Mouse (Mus musculus) gastrocnemius, postnatal 10 days (tissue): ENCODE measurements around the gene Hlx. TPM values are rescaled to one million over a fixed set of nuclear protein-coding genes. Genes with fewer than 3 reads are reported as not detected.

Experiments used
- DNase-seq: peaks from one replicate; pipeline ENCODE4 v3.0.0; 2021; ENCODE audit warnings: mixed read lengths
- total RNA-seq, 2 experiments: library from RNA; stranded (reverse); gene quantifications; 2 replicates each; pipeline ENCODE4 v1.2.3; 2021

Gene Hlx
- total RNA-seq, 2 experiments from 2014 or later: 26.8 to 27.5 TPM

DNA sequence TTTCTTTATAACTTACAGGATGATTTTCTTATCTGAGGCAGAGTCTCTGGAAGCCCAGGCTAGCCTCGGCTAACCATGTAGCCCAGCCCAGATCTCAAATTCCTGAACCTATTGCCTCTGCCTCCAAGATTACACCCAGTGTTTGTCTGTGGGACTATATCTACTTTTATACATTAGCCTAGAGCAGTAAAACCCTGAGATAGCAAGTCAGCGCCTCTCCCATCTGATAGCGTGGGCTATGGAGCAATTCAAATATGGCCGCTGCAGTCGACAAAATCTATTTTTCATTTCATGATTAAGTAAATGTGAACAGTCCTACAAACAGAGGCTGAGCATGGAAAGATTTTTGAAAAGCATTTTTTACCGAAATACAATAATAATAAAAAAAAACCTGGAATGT lies 16.7 kb downstream of the Hlx start:
- DNase-seq: no peak

GRCm38 (mm10) chr1:184714515-184714914 lies 17.9 kb downstream of the Hlx start:
- DNase-seq: no peak

- no peak for DNase-seq
Measured at GRCm38 (mm10) chr1:184713716-184714115, 18.7 kb downstream of the Hlx start.

- no peak for DNase-seq
Measured at GRCm38 (mm10) chr1:184707532-184708248, 24.7 kb downstream of the Hlx start.

DNA sequence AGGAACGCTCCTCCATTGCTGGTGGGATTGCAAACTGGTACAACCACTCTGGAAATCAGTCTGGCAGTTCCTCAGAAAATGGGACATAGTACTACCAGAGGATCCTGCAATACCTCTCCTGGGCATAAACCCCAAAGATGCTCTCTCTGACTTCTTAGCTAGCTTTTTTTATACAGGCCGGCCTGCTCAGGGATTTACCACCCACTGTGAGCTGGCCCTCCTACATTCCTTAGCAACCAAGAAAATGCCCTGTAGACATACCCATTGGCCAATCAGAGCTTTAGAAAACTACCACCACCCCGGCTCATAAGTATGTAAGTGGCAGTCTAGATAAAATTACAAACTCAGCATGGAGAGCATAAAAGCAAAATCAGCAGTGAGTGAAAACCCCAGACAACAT lies 27.5 kb downstream of the Hlx start:
- no peak for DNase-seq

DNA sequence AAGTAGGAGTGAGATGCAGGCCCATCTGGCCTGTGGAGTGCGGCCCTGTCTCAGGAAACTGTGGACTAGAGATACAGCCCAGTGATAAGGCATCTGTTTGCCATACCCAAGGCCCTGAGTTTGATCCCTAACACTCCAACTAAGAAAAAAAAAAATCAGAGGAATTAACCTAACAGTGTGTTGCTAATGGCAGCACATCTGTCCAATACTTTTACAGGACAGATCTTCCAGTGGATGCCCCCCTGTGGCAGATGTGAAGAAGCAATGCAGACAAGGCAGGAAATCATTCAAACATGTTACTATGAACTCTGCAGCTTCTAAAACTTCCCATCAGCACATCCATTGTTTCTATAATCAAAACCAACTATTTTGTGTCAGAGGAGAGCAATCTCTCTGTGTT lies 33.1 kb downstream of the Hlx start:
- no peak for DNase-seq

DNA sequence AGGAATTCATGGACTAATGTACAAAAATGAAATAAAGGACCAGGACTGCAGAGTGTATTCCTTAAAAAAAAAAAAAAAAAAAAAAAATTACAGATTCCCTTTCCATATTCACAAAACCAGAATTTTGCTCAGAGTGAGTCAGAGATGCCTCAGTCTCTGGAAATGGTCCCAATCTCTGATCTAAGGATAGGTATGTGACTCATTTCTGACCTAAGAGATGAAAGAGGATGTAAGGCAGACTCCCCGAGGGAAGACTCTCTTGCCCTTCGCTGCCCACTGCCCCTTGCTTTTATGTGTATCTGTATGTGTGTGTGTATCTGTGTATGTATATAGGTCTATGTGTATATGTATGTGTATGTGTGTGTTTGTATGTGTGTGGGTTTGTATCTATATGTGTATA lies 37.0 kb downstream of the Hlx start:
- DNase-seq: no peak

DNA sequence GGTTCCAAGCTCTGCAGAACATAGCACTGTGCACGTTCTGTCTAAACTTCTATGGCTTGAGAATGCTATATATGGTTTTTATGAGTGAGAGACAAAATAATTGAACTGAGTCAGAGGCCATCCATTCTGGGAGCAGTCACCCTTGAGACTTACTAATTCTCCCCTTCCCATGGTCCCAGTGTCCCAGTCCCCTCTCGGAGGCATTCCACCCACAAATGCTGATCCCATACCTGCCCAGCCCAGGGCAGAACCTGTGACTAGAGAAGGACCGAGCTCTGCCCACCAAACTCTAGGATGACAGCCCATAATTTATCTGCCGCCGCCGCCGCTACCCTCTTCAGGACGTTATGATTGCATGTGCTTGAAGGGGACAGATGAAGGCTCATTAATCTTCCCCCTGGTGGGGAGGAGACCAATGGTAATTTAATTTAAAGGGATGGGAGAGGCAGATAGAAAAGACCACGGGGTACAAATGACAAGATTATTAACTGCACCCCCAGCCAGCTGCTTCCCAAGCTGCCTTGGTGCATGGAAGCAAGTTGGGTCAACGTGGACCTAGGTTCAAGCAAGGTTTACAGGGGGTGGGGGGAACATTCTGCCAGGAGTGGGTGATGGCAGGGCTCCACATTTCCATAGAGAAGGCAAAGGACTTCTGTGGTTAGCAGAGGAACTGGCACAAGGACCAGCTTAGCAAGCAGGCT lies 40.1 kb downstream of the Hlx start:
- no peak for DNase-seq

DNA sequence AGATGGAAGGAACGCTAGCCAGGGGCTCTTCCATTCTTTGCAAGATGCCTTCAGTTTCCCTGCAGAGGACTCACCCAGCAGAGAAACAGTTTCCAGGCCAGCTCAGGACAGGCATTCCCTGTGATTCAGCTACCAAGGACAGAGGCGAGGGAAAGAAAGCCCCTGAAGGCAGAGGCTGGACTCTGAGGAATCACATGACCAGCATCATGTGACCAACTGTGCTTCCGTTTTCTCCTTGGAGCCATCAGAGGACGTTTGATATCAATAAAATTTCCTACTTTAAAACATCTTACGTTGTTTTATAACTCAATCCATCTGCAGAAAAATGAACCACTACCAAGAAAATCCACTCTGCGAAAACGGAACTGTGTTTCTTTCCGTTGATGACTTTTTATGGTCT lies 41.2 kb downstream of the Hlx start:
- no peak for DNase-seq

DNA sequence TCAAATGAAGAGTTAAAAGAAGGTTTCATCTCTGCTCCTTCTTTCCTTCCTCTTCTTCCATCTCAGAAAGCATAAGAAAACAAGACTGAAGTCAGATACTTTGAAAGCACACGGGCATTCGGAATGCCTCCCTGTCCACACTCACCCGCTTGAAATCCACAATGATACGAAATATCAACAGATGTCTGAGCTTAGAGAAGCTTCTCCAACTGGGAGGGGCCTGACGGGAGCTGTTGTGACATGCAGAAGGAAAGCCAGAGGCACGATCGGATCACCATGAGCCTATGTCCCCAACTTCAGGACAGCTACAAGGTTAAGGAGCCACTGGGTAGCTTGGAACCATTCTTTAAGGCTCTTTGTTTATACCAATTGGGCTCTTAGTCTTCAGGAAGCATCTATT lies 44.4 kb downstream of the Hlx start:
- no peak for DNase-seq

DNA sequence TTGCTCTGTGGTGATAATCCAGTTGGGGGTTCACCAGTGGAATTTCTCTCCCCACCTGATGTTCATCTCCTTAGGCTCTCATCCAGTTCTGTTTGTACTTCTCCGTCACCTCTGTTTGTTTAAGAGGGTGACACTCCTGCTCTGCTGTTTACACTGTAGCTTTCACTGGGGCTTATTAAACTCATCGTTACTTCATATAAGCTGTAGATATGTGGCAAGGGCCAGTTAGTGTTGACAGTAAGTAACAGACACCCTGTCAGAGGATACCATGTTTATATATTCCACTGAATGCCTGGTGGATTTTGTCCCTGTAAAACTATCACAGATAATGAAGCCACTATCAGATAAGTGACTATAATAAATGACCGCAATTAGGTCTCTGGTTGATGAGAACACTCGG lies 44.9 kb downstream of the Hlx start:
- no peak for DNase-seq

- no peak for DNase-seq
Measured at GRCm38 (mm10) chr1:184683541-184683940, 48.9 kb downstream of the Hlx start.

- DNase-seq: no peak
Measured at GRCm38 (mm10) chr1:184679416-184679965, 52.9 kb downstream of the Hlx start.

GRCm38 (mm10) chr1:184677641-184678040 lies 54.8 kb downstream of the Hlx start:
- DNase-seq: no peak

Other genes starting within 250 kb of the Hlx start
- gene Marc1, start 78.7 kb upstream of the Hlx start, total RNA-seq: under 1 TPM; 0.19 to 0.20 TPM
- 100 to 1,000 TPM; 150 to 151 TPM for gene Marc2, start 113.8 kb upstream of the Hlx start, total RNA-seq
- 10 to 100 TPM; 32.8 to 36.1 TPM for gene C130074G19Rik, start 150.6 kb upstream of the Hlx start, total RNA-seq